Mouse (Mus musculus) gastrocnemius, postnatal 4 days (tissue): ENCODE measurements at regions not wholly inside any gene's neighbourhood (a gene's known extent, or its start where the extent isn't known, plus 50 kb on each side); places are given as distances from the start of the nearest gene placed in this dataset.

Source experiments
- DNase-seq, 2 experiments: peaks; one replicate each; pipeline ENCODE4 v3.0.0; 2021 to 2022; ENCODE audit warnings: low spot score in 2 of 2, mixed read lengths in 2 of 2

DNA sequence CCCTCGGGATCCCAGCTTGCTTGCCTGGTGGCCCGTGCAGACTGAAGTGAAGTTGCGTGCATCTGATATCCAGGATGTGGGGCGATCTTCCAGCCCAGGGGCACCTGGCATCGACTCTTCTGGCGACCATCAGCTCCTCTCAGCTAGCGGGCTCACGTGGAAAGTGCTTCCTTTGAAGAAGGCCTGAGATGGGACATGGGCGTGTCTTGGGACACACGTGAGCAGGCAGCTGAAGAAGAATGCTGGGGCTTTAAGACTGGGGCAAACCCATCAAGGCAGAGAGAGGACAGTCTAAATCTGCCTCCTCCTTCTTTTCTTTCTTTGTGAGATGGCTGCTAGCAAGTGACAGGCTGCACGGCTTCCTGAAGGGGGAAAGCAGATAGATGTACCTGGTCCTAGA is 142.3 kb upstream of the Mrps10 start:
- no peak for DNase-seq

DNA sequence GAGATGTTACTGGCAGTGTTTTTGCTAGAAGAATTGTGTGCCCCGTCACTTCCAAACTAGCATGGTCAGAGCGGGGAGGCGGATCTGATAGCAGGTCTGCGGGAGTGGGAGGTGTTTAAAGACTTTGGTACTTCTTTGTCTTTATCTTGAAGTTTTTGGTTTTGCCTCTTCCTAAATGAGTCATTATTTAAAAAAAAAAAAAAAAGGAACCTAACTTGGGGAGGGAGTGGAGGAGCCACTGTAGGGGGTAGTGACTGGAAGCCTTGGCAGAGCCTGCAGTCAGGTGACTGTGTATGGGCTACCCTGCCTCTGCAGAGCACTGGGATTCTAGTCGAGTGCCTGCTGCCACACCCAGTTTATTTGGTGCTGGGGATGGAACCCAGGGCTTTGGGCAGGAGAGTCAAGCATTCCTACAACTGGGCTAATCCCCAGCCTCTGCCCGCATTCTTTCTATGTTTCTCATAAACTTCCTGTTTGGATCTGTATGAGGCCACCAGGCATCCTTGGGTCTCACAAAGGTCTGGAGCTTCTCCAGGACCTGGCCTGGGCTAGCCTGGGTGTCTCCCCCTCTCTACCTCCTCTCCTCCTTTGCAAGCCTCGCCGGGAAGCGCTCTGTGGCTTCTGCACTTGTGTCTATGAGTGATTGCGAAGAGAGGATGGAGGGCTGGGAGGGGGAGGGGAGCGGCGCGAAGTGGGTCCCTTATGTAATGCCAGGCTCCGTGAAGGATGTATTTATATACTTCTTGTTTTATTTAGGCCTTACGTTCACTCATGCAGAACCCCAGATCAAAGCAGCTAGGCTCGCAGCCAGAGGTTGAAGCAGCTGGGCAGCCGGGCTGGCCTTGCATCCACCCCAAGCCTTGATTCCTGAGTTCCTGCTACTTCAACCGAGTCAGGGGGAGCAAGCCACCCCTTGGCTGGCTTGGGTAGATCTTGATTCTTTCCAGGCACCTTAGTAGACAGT is 143.1 kb upstream of the Mrps10 start:
- no peak for DNase-seq

DNA sequence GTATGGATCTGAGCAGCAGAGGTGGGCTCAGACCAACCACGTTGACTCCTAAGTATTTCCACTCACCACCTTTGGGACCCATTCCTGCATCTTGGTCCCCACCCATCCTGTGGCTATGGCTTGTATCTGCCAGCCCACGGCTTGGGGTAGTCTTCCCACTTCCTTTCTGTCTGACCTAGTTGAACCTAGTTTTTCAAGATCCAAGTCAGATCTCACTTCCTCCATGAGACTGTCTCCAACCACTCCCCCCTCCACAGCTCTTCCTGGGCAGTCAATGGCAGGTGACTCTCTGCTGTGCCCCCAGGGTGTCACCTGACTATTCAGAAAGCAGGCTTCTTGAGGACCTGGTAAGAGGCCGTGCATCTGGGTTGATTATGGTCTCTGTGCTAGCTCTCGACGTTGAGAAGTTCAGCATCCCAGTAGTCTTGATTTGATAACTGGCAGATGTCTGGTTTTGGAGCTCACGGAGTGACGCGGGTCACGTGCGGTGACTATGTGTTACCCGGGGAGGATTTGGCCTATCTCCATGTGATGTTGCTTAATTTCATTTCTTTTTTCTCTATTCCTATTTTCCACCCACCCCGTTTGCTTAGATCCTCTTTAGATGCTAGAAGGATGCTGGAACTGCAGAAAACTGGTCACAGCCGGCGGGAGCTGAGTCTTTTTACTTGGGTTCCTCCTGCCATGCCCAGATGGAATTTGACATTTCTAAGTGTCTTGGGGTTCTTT is 147.5 kb upstream of the Mrps10 start:
- DNase-seq, result no peak

DNA sequence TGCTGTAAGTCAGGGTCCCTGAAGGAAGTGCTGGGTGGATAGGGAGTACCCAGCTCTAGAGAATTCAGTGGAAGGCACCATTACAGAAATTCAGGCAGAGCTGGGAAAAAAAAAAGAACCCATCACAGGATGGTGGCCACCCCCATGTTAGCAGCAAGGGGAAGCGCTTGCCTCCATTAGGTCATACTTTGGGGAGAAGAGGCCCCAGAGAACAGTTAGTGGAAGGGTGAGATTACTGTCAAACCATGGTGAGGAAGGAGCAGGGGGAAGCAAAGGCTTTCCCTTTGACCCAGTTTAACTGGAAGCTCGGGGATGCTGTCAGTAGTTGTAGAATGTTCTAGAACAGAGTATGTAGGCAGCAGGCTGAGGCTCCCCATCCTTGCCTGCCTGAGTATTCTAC is 148.8 kb upstream of the Mrps10 start:
- DNase-seq, result no peak

DNA sequence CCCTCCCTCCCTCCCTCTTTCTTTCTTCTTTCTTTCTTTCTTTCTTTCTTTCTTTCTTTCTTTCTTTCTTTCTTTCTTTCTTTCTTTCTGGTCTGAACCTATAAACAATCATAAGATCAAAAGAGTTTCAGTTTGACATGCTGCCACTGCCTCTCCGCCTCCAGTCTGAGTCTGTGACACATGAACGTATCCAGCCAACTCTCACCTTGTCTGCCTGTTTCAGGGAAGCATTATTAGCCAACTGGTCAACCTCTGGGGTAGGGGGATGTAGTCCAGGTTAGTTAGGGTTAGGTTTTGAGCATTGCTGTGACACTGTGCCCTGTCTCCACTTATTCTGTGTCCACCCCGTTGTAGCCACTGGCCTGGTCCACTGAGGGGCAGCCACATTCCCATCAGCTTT is 152.2 kb upstream of the Mrps10 start:
- DNase-seq, result no peak

DNA sequence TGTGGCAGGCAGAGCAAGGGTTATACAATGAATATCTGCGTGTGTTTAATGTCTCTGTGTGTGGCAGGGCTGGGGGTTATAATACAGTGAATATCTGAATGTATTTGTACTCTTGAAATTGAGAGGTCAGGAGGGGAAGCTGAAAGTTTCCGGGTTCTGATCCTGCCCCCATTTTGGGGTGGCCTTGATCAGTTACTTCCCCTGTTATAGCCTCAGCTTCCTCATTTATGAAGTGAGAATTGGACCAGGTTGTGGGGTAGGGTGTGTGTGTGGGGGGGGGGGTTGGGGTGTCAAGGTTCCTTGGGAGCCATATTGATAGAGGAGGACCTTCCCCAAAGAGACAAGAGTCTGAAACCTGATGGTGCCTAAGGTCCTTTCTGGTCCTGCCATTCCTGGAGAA is 152.8 kb upstream of the Mrps10 start:
- no peak for DNase-seq

DNA sequence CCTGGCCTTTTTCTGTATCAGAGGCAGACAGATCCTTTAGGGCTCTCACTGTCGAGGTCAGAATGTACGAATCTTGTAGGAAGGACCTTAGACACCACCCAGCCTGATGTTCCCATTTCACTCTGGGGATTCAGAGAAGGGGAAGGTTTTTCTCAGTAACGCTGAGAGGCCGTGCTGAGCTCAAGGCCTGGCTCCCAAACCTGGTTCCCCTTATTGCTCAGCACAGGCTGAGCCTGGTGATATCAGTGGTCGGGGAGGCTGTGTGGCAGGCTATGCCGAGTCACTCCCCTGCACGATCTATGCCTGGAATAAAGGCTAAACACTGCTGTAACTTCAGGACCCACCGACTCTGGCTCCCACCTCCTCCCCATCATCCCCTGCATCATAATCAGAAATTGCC is 154.6 kb upstream of the Mrps10 start:
- no peak for DNase-seq

DNA sequence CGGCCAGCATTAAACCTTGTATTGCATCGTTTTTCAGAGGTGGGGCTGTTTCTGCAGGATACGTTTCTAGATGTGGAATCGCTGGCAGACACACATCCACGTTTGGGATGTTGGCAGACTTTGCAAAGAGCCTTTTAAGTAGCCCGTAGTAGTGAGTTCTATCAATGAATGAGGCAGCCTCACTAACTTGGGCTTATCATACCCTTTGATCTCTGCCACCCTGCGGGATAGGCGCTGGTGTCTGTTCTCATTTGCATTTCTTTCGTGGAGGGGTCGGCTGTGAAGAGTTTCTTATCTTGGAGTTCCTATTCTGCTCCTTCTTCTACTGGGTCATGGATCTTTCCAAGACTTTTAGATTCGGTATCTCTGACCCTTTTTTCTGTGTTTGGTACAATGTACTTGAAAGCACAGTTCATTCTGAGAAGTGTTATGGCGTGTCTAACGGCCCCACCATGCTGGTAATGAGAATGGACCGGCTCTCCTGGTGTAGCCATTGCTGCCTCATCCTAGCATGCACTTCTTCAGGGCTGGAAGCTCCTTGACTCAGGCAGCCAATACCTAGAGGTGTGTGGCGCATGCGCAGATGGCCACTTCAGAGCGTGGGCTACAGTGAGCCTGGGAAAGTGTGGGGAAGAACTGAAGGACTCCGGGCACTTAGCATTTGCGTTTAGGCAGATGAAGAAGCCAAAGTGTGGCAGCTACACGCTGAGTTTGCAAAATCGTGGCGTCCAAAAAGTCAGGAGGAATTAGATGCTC is 158.1 kb upstream of the Mrps10 start:
- no peak for DNase-seq

DNA sequence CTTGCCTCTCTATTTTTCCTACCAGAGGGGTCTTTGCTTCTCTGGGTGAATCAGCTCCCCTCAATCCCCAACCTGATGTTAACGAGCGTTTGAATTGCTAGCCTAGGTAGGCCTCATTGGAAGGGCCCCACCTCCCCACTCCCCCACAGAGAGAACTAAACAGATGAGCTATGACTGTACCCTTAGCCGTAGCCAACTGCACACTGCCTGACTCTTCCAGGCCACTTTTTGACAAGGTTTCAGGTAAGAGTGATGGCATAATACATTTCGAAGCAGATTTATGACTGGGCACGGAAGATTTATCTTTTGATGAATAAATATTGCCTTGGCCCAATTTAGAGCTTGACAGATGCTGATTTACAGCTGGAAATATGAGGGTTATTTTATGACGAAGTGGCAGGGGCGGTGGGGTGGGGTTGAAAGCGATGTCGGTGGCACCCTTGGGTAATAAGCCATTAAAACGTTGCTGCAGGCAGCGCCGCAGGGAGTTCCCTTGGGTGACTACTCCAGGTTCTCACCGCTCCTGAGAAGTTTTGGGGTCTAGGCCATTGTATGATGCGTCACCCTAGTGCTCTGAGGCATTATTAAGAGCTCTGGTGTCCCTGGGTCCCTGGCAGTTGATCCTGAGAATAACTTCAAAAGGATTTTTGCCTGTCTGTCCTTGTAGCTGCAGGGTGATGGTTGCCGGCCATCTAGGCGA is 159.7 kb upstream of the Mrps10 start:
- no peak for DNase-seq

DNA sequence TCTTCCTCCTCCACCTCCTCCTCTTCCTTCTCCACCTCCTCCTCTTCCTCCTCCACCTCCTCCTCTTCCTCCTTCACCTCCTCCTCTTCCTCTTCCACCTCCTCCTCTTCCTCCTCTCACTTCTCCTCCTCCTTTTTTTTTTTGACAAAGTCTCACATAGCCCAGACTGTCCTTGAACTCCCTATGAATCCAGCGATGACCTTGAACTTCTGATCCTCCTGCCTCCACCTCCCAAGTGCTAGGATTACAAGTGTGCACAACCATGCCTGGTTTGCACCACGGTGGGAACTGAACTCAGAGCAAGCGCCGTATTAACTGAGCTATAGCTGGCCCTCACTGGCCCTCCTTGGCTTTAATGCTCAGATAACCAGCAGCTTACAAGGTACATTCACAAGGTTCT is 161.2 kb upstream of the Mrps10 start:
- no peak for DNase-seq

DNA sequence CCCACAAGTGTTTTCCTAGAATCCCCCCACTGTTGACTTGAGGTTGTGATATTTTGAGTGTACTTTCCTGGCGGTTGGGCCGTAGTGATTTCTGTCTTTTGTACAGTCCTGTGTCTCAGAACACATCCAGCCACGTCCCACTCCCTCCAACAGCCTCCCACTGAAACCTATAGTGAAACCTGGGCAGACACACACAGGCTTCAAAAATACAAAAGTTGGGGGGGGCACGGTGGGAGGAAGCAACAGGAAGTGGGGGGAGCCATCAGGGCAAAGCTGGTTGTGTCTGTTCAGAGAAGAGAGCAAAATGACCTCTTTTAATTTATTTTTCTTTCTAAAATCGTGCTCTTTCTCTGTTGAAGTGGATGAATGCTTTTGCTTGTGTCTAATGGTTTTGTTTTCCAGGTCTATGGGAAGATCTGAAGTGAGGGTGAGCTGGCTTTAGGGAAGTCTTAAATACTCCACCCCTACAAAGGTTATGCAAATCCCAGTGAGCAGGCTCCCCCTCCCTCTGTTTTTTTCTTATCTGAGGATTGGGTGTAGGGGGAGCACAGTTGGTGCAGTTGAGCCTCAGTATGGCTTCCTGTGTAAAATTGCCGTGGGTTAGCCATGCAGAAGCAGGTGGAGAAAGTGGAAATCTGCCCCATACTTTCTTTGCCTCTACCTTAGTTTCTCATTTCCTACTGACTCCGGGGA is 164.1 kb upstream of the Mrps10 start:
- DNase-seq, result no peak

DNA sequence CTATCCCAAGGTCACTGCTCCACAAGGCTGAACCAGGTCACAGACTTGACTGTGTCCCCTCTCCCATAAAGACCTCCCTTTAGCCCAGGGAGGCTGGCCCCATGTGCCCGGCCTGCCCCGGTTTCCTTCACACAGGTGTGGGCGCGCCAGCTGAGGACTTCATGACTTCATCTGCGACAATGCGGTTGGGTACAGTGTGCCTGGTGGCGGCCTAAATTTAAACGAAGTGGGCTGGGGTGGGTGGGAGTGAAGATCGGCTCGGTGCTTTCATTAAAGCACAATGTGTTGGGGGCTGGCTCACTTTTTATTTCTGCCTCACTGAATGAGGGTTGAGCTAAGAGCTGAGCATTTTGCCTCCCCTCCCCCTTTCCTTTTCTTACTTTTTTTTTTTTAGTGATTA is 169.5 kb upstream of the Mrps10 start:
- DNase-seq, result no peak

DNA sequence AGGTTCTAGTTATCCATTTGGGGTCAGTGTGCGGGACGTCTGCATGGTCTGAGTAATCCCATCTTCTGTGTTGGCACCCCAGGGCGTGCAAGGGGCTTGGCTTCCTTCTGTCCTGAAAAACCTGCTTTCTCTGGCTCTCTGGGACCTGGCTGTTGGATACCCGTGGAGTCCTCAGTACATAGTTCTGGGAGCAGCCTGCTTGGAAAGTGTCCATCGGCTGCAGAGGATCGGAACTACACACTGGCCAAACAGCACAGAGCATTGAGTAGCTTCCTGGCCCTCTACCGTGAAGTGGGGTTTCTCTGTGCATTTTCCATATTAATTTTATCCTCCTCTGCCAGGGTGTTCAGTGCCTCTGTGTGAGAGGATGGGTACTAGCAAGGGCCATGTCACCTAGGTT is 170.7 kb upstream of the Mrps10 start:
- DNase-seq, result peak in 1 of 2 experiments; percentile 32

DNA sequence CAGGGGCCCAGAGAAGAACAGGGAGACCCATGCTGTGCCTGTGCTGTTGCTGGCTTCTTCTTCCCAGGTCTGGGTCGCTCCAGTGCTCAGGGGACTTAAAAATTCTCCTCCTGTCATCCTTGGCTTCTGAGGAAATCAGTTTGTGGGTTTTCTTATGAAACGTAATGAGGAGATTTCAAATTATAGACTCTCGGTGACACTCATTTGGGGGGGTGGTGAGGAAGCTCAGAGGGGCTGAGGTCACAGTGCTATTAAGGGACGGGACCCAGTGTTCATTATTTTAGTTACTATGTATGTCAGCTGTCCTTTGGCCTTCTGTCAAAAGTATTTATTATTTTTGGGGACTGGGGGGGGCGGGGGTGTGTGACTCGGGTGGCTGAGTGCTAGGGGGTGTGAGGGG is 171.7 kb upstream of the Mrps10 start:
- no peak for DNase-seq

DNA sequence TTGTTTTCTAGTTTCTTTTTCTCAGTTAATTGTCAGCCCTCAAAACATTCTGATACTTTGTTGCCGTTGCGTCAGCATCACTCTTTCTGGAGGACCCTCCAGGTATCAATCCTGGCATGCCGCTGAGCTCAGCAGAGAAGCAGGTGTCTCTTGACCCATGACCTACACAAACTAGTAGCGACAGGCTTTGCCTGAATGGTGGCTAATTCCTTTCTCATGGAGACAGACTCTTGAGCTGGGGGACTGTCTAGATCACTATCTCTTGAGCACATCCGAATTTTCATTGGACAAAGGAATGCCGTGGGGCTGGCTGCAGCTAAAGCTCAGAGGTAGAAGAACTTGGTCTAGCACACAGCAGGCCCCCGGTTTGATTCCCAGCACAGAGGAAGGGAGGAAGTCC is 172.7 kb upstream of the Mrps10 start:
- no peak for DNase-seq

DNA sequence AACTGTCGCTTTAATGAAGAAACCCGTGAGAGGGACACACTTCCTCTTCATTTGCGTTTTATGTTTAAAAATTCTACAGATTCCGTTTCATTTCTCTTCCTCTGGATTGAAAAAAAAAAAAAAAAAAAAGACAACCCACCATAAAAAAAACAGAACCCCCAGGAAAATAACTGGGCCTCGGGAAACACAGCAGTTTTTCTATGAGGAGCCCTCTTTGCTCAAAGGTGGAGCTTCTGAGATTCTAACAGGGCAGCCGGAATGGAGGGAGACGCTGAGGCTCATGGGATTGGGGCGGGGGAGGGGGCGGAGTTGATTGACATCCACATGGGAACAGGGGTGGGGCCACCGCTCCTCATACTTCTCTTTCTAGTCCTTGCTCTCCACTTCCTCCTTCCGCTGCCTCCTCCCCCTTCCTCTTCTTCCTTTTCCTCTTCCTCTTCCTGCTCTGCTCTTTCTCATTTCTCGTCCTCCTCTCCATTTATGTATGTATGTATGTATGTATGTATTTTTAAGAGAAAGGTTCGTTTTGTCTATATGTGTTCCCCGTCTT is 174.1 kb upstream of the Mrps10 start:
- no peak for DNase-seq

DNA sequence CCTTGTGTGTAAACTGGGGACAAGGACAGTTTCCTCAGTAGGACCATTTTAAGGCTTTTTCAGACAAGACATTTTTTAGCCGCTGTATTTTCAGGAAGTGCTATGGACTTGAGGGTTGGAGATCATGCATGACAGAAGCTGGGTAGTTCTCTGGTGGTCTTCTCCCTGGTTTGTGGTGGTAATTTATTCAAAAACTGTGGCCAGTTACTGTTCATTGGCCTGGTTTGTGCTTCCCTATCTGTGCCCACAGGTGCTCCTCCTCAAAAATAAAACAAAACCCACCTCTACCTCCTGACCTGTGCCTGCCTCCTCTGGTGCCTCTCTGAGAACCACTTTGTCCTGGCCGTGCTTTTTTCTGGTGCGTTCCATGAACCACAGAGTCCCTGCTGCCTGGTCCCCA is 177.3 kb upstream of the Mrps10 start:
- DNase-seq, result no peak

DNA sequence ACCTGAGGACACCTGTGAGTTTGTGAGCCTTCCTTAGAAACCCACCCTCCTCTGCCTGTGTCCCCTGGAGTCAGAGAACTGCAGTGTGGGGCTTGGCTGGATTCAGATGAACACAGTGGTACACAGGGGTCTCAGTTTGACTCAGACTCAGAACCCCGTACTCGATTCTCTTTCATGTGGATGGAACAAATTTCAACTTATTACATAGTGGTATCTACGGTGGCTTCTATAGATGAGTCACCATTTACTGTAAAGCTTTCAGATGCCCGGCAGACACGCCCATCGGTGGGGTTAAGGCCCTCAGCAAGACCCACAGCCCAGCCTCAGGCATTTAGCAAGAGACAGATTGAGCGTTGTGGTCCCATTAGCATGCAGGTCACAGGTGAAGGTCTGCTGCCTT is 178.9 kb upstream of the Mrps10 start:
- DNase-seq, result no peak

DNA sequence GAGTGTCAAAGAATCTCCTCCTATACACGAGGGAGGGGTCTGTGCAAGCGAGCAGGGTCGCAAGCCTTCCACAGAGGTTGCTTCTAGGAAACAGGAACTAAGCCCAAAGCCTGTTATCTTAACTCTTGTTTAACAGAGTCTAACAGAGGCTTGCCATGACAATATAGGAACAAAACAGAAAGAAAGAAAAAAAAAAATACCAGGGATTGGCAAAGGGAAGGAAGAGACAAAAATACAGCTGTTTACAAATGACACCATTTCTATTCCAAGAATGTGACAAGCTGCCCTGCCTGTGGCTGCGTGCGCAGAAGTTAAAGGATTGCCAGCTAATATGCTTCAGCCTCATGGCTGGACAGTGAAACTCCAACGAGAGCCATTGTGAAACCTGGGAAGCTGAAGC is 173.8 kb upstream of the Ubr2 start:
- DNase-seq, result peak in 1 of 2 experiments; percentile 32

DNA sequence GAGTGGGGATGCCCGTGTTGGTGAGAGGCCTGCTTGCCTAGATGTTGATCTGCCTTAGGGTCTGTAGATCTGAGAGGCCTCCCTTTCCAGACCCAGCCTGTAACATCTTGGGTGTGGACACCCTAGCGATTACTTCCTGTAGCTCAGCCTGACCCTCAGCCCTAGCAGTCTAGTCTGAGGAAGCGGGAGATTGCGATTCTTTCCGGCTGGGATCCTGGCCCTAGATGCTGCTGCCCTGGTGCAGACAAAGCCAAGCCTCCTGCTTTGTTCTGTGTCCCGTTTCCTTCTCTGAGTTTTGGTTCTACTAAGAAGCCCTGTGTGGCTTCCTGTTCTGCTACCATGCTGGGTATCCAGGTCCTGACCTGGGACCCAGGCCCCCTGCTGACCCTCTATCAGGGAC is 171.8 kb upstream of the Ubr2 start:
- no peak for DNase-seq
